ENCODE assay signal across 20 mouse cellular contexts in genomic region chr11:26824080-26824727, GRCm38 (mm10).
DNase-seq lines count a peak whose midpoint lies in the region; ATAC-seq lines count a peak whose summit lies in the region.
"Had no signal": no experiment of that assay in that cellular context is flagged by ENCODE, and none has a peak within 500 bp of the region (broad histone marks: within the 10 kb centered on the region; RNA-seq: fewer than 3 reads in every experiment).

No protein-coding gene starts in this region.

- H3K9ac ChIP-seq in hindbrain, embryonic 13.5 days, result no peak overlapping the region
- no peak overlapping the region for H3K9ac ChIP-seq in hindbrain, embryonic 12.5 days
- H3K9ac ChIP-seq in hindbrain, embryonic 16.5 days (ENCODE audit: low read depth, low read length), result no peak overlapping the region
- H3K9ac ChIP-seq: embryonic facial prominence, embryonic 13.5 days; heart, embryonic 15.5 days had no signal

- no peak overlapping the region for H3K4me2 ChIP-seq in hindbrain, embryonic 13.5 days
- H3K4me2 ChIP-seq in hindbrain, embryonic 12.5 days (replicated peaks), result no peak overlapping the region
- no peak overlapping the region for H3K4me2 ChIP-seq in hindbrain, embryonic 16.5 days (ENCODE audit: low read length)
- H3K4me2 ChIP-seq: embryonic facial prominence, embryonic 13.5 days; heart, embryonic 15.5 days; liver, embryonic 11.5 days had no signal

- intact Hi-C loops in heart, postnatal 14 days (cut with DNase I), result no loop called here
- intact Hi-C loops in heart, postnatal 25 days (cut with DNase I), result no loop called here

- H3K4me3 ChIP-seq in hindbrain, embryonic 13.5 days, result no peak overlapping the region
- no peak overlapping the region for H3K4me3 ChIP-seq in hindbrain, embryonic 12.5 days
- H3K4me3 ChIP-seq in hindbrain, embryonic 16.5 days (ENCODE audit: low read length), result no peak overlapping the region
- H3K4me3 ChIP-seq: embryonic facial prominence, embryonic 13.5 days; heart, embryonic 15.5 days; midbrain, embryonic 10.5 days; myocyte had no signal

- H3K36me3 ChIP-seq in hindbrain, embryonic 13.5 days, result no peaks in the 10 kb centered on the region
- H3K36me3 ChIP-seq in hindbrain, embryonic 12.5 days, result no peaks in the 10 kb centered on the region
- H3K36me3 ChIP-seq in hindbrain, embryonic 16.5 days (ENCODE audit: control insufficient read depth, insufficient read depth, low read length), result no peaks in the 10 kb centered on the region
- H3K36me3 ChIP-seq: embryonic facial prominence, embryonic 13.5 days; heart, embryonic 15.5 days; midbrain, embryonic 10.5 days had no signal

- H3K4me1 ChIP-seq in hindbrain, embryonic 13.5 days (replicated peaks), result no peaks in the 10 kb centered on the region
- H3K4me1 ChIP-seq in hindbrain, embryonic 12.5 days, result no peaks in the 10 kb centered on the region
- no peaks in the 10 kb centered on the region for H3K4me1 ChIP-seq in hindbrain, embryonic 16.5 days (ENCODE audit: control insufficient read depth, insufficient read depth, low read depth, low read length)
- H3K4me1 ChIP-seq: heart, embryonic 15.5 days; midbrain, embryonic 10.5 days had no signal

- WGBS in hindbrain, embryonic 13.5 days, result 80% methylated on average over 8 of the region's 8 CpGs
- WGBS in hindbrain, embryonic 12.5 days, result 87% methylated on average over 8 of the region's 8 CpGs
- 55% methylated on average over 8 of the region's 8 CpGs for WGBS in hindbrain, embryonic 16.5 days

- no peaks in the 10 kb centered on the region for H3K27me3 ChIP-seq in hindbrain, embryonic 13.5 days
- no peaks in the 10 kb centered on the region for H3K27me3 ChIP-seq in hindbrain, embryonic 12.5 days
- H3K27me3 ChIP-seq in hindbrain, embryonic 16.5 days (replicated peaks; ENCODE audit: control insufficient read depth, insufficient read depth, low read length), result no peaks in the 10 kb centered on the region
- H3K27me3 ChIP-seq: embryonic facial prominence, embryonic 13.5 days; heart, embryonic 15.5 days had no signal

- H3K27ac ChIP-seq in hindbrain, embryonic 13.5 days, result no peak overlapping the region
- H3K27ac ChIP-seq in hindbrain, embryonic 12.5 days, result no peak overlapping the region
- no peak overlapping the region; the same call in 1 of the 2 replicates for H3K27ac ChIP-seq in hindbrain, embryonic 16.5 days (ENCODE audit: low read depth, low read length)
- H3K27ac ChIP-seq: embryonic facial prominence, embryonic 13.5 days; heart, embryonic 15.5 days; midbrain, embryonic 10.5 days had no signal

- ATAC-seq in cerebellum, adult (ENCODE audit: insufficient number of reproducible peaks, low FRiP score, low TSS enrichment), result no peak
- ATAC-seq in hindbrain, embryonic 13.5 days (ENCODE audit: low FRiP score), result 0 out of 2 replicates have a peak, but pooled peaks have one; percentile 28
- ATAC-seq in hindbrain, embryonic 12.5 days (ENCODE audit: low FRiP score), result no peak
- ATAC-seq in hindbrain, embryonic 16.5 days, result peak; percentile 91

- DNase-seq in cerebellum, adult 9-10 months, result peak; percentile 1
- DNase-seq in A20 (ENCODE audit: low read depth, low spot score), result peak; percentile 34
- no peak for DNase-seq in heart, postnatal 14 days
- no peak for DNase-seq in heart, postnatal 25 days (ENCODE audit: low spot score)
- DNase-seq: adrenal gland, postnatal 10 days; kidney, adult 2 months; kidney, postnatal 14 days; lung, adult 2 months; lung, postnatal 36 days; right cerebral cortex, adult 18-20 months; thymus, adult 2 months had no signal

- no peaks in the 10 kb centered on the region for H3K9me3 ChIP-seq in hindbrain, embryonic 13.5 days
- H3K9me3 ChIP-seq in hindbrain, embryonic 12.5 days (replicated peaks), result no peaks in the 10 kb centered on the region
- no peaks in the 10 kb centered on the region for H3K9me3 ChIP-seq in hindbrain, embryonic 16.5 days (ENCODE audit: control insufficient read depth, low read length)
- H3K9me3 ChIP-seq: embryonic facial prominence, embryonic 13.5 days; heart, embryonic 15.5 days; midbrain, embryonic 10.5 days had no signal

Comparison
In these comparisons a context has a peak if more than half of its experiments do, and no peak if none do; other contexts are left out.
1. ATAC-seq: peak in hindbrain, embryonic 13.5 days (single experiment) and hindbrain, embryonic 16.5 days (single experiment); none in cerebellum, adult (single experiment) and hindbrain, embryonic 12.5 days (single experiment).
2. DNase-seq: peak in cerebellum, adult 9-10 months (single experiment) and A20 (single experiment); none in heart, postnatal 14 days (0 of 2) and heart, postnatal 25 days (single experiment).